Mouse (Mus musculus) midbrain, postnatal 0 days (tissue): Measurements from ENCODE around the gene Fmr1. TPM values are rescaled to one million over a fixed set of nuclear protein-coding genes. Genes with fewer than 3 reads are reported as not detected.

ENCODE experiments used
- ATAC-seq: fragments of 200-750 bp; cut with Nextera tagmentation; 2 replicates; pipeline ENCODE4 v1.8.0; 2017; ENCODE audit warnings: moderate number of reproducible peaks, mild to moderate bottlenecking, moderate TSS enrichment, moderate library complexity; ENCODE audit not compliant: low FRiP score
- DNase-seq: peaks from one replicate; pipeline ENCODE4 v3.0.0-alpha.2; 2015; ENCODE audit warnings: low spot score
- H3K27ac ChIP-seq: fragments of 300-500 bp; sonication (generic); 2 replicates; pipeline ENCODE4 v1.5.1; 2014; ENCODE audit warnings: low read depth, mild to moderate bottlenecking, low read length, mixed read lengths
- H3K27me3 ChIP-seq: fragments of 300-500 bp; sonication (generic); 2 replicates; pipeline ENCODE4 v1.6.1; 2014; ENCODE audit warnings: low read length, control low read depth, mixed read lengths; ENCODE audit not compliant: insufficient read depth
- H3K36me3 ChIP-seq: fragments of 300-500 bp; sonication (generic); 2 replicates; pipeline ENCODE4 v1.6.1; 2014; ENCODE audit warnings: low read length, control low read depth, mixed read lengths; ENCODE audit not compliant: insufficient read depth
- H3K4me1 ChIP-seq: fragments of 300-500 bp; sonication (generic); 2 replicates; pipeline ENCODE4 v1.6.1; 2014; ENCODE audit warnings: mild to moderate bottlenecking, control low read depth, antibody characterized with exemption, low read length, mixed read lengths; ENCODE audit not compliant: insufficient read depth
- H3K4me2 ChIP-seq: fragments of 300-500 bp; sonication (generic); 2 replicates; pipeline ENCODE4 v1.6.1; 2014; ENCODE audit warnings: low read depth, mild to moderate bottlenecking, low read length, mixed read lengths; ENCODE audit not compliant: poor library complexity, severe bottlenecking
- H3K4me3 ChIP-seq: fragments of 300-500 bp; sonication (generic); 2 replicates; pipeline ENCODE4 v1.5.1; 2014; ENCODE audit warnings: low read depth, mild to moderate bottlenecking, low read length, moderate library complexity
- H3K9ac ChIP-seq: fragments of 300-500 bp; sonication (generic); replicated peaks from 2 replicates; pipeline ENCODE4 v1.6.1; 2014; ENCODE audit warnings: mild to moderate bottlenecking, low read length, moderate library complexity, mixed read lengths; ENCODE audit not compliant: poor library complexity, severe bottlenecking
- H3K9me3 ChIP-seq: fragments of 300-500 bp; sonication (generic); 2 replicates; pipeline ENCODE4 v1.6.1; 2016; ENCODE audit warnings: low read length, control low read depth
- CTCF ChIP-seq: IDR thresholded peaks from 2 replicates; pipeline ENCODE4 v1.5.1; 2016; ENCODE audit warnings: antibody characterized with exemption, mild to moderate bottlenecking
- WGBS: fragments of 180-500 bp; shearing (Covaris S2); extraction: QIAGEN DNeasy Blood & Tissue Kit; methylation state at CpG from one replicate; pipeline ENCODE4 v1.1.7; 2014; 5-methylcytosine and 5-hydroxymethylcytosine counted together
- polyA plus RNA-seq: library from polyadenylated mRNA; unstranded; fragments of >200 nt; fragmentation: Nextera tagmentation; extraction: Ambion mirVana; gene quantifications from 2 replicates; pipeline ENCODE4 v1.2.1, GENCODE M21; 2015
- total RNA-seq: library from RNA; depleted of rRNA; stranded (reverse); fragments of >200 nt; gene quantifications from 2 replicates; pipeline ENCODE4 v1.2.3, GENCODE M21; 2014; rRNA removed

Gene Fmr1
- total and polyA plus RNA-seq, 2 experiments from 2014 or later = 28.0 to 39.4 TPM

DNA sequence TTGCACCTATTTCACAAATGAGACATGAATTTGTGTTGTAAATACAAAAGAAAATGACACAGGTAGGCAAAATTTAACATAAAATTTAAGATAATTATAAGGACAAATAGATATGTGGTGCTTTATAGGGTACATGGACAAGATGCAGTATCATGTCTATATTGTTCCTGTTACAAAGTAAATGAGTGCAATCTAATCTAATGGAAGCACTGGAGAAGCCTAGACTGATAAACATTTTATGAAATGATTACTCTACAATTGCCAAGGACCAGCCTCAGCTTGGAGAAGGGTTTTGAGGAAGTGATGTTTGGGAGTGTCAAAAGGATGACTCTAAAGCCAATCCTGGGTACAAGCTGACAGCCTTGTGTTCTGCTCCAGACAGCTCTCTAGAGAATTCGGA, 58.6 kb downstream of the Fmr1 start:
- H3K4me1 ChIP-seq = no peaks in the 10 kb centered on the region
- 50% methylated on average over 1 of the region's 1 CpGs for WGBS
- H3K9me3 ChIP-seq = no peaks in the 10 kb centered on the region
- DNase-seq = no peak
- no peak overlapping the region for H3K9ac ChIP-seq
- no peak overlapping the region for H3K27ac ChIP-seq
- H3K4me3 ChIP-seq = no peak overlapping the region
- no peak for TF ChIP-seq CTCF
- H3K36me3 ChIP-seq = no peaks in the 10 kb centered on the region
- ATAC-seq = no peak
- H3K27me3 ChIP-seq = no peaks in the 10 kb centered on the region
- no peak overlapping the region for H3K4me2 ChIP-seq

DNA sequence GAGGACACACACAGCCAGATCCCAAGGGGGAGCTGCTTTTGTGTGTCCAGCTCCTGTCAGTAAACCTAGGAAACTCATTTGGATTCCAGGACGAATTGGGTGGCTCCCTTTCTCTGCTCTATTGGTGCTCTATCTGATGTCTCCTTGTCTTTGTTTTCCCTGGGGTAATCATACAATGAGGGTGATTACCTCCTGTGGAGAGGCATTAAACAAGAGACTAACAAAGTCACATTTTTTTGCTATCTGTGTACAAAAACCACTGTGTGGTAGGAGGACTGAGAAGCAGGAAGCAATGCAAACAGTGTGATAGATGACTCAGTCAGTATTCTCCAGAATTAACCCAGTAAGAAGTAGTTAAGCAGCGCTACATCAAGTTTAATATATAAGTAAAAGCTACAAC, 61.7 kb downstream of the Fmr1 start:
- no peak for DNase-seq
- H3K9ac ChIP-seq = no peak overlapping the region
- no peaks in the 10 kb centered on the region for H3K9me3 ChIP-seq
- no peak overlapping the region for H3K4me2 ChIP-seq
- H3K4me3 ChIP-seq = no peak overlapping the region
- no peak for ATAC-seq
- WGBS = 55% methylated on average over 2 of the region's 2 CpGs
- no peaks in the 10 kb centered on the region for H3K4me1 ChIP-seq
- TF ChIP-seq CTCF = no peak
- H3K36me3 ChIP-seq = no peaks in the 10 kb centered on the region
- H3K27ac ChIP-seq = no peak overlapping the region
- H3K27me3 ChIP-seq = no peaks in the 10 kb centered on the region

DNA sequence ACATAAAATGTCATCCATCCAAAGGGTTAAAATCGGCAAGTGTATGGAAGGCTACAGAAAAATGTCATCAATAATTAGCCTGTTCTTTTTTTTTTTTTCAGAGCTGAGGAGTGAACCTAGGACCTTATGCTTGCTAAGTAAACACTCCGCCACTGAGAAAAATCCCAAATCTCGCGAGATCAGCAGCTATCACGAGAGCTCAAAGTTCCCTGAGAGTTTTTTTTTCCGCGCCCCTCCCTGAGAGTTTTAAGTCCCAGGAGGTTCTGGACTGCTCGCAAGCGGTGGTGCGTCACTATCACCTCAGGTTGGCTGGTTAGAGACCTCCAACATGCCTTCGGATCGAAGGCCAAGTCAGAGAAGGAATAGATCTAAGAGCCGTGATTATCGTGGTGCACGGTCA, 83.3 kb downstream of the Fmr1 start, which contains the start of gene Fmr1nb:
Fmr1nb (plus strand) TSS at position 234 of the 400 bp plus-strand sequence.
- ATAC-seq = no peak
- Histone ChIP-seq H3K4me3 (no peak within 1 kb of the TSS), H3K4me2 (no peak within 1 kb of the TSS), H3K27ac (no peak within 1 kb of the TSS), H3K27me3 (no peaks in the 10 kb centered on the region), H3K4me1 (no peaks in the 10 kb centered on the region), H3K36me3 (no peaks in the 10 kb centered on the region), H3K9ac (no peak within 1 kb of the TSS), H3K9me3 (no peaks in the 10 kb centered on the region)
- DNase-seq = no peak
- WGBS = 89% methylated on average over 15 of the region's 15 CpGs
- TF ChIP-seq CTCF = no peak

Other genes with a start within 250 kb of the Fmr1 start
- gene Fmr1nb, start 83.3 kb downstream of the Fmr1 start, total RNA-seq = not detected in 2 replicates
- gene Fmr1nb, start 83.3 kb downstream of the Fmr1 start, polyA plus RNA-seq = 0.26 TPM in 1 of 2 replicates, not detected in the other
- gene Gm14698, start 142.6 kb downstream of the Fmr1 start, total RNA-seq = 2.5 and 5.4 TPM in 2 replicates
- 2.3 and 2.9 TPM in 2 replicates for gene Gm14698, start 142.6 kb downstream of the Fmr1 start, polyA plus RNA-seq
- gene Gm6812, start 214.5 kb downstream of the Fmr1 start, total RNA-seq = not detected in 2 replicates
- not detected in 2 replicates for gene Gm6812, start 214.5 kb downstream of the Fmr1 start, polyA plus RNA-seq